Mouse (Mus musculus): ENCODE results near the gene Zfp691. TPM values are rescaled to one million over a fixed set of nuclear protein-coding genes. Genes with fewer than 3 reads are reported as not detected.

Gene Zfp691
- total RNA-seq, 2 experiments from 2014 or later: 6.1 to 6.5 TPM

GRCm38 (mm10) chr4:119188060-119188785 is 14.2 kb upstream of the Zfp691 start:
- no peak for DNase-seq (ENCODE audit: low spot score in 2 of 2)
- Histone ChIP-seq H3K27ac (no peak overlapping the region), H3K4me3 (no peak overlapping the region)
- peak; percentile 61 for TF ChIP-seq CTCF (conservative IDR thresholded peaks at IDR 0.05)

GRCm38 (mm10) chr4:119185771-119186170 is 11.8 kb upstream of the Zfp691 start:
- Histone ChIP-seq H3K27ac (no peak overlapping the region), H3K4me3 (no peak overlapping the region)
- TF ChIP-seq CTCF (conservative IDR thresholded peaks at IDR 0.05): no peak
- DNase-seq (ENCODE audit: low spot score in 2 of 2): no peak

- no peak for TF ChIP-seq CTCF (conservative IDR thresholded peaks at IDR 0.05)
- Histone ChIP-seq H3K27ac (no peak overlapping the region), H3K4me3 (no peak overlapping the region)
- DNase-seq (ENCODE audit: low spot score in 2 of 2): no peak
Observed at GRCm38 (mm10) chr4:119183525-119183924, 9.5 kb upstream of the Zfp691 start.

- no peak for TF ChIP-seq CTCF (conservative IDR thresholded peaks at IDR 0.05)
- H3K27ac ChIP-seq: peak overlapping the region; percentile 18; the same call in 1 of the 2 replicates
- H3K4me3 ChIP-seq: no peak overlapping the region
- DNase-seq (ENCODE audit: low spot score in 2 of 2): no peak
Observed at GRCm38 (mm10) chr4:119181456-119181855, 7.5 kb upstream of the Zfp691 start.

GRCm38 (mm10) chr4:119180133-119180707 is 6.2 kb upstream of the Zfp691 start:
- no peak overlapping the region for H3K27ac ChIP-seq
- DNase-seq (ENCODE audit: low spot score in 2 of 2): no peak

GRCm38 (mm10) chr4:119178331-119178730 is 4.3 kb upstream of the Zfp691 start:
- no peak for DNase-seq (ENCODE audit: low spot score in 2 of 2)
- no peak for TF ChIP-seq CTCF (conservative IDR thresholded peaks at IDR 0.05)
- Histone ChIP-seq H3K27ac (no peak overlapping the region), H3K4me3 (no peak overlapping the region)

More at GRCm38 (mm10) chr4:119180133-119180707, 6.2 kb upstream of the Zfp691 start:
- no peak overlapping the region for H3K4me3 ChIP-seq
- peak; percentile 50 for TF ChIP-seq CTCF (conservative IDR thresholded peaks at IDR 0.05)

- no peak overlapping the region for H3K4me3 ChIP-seq
- DNase-seq (ENCODE audit: low spot score in 2 of 2): no peak
- TF ChIP-seq CTCF (conservative IDR thresholded peaks at IDR 0.05): no peak
- H3K27ac ChIP-seq: no peak overlapping the region
Observed at GRCm38 (mm10) chr4:119177702-119178101, 3.7 kb upstream of the Zfp691 start.

- H3K4me3 ChIP-seq: peak overlapping the region; percentile 88
- peak overlapping the region; percentile 96 for H3K27ac ChIP-seq
- DNase-seq (ENCODE audit: low spot score in 2 of 2): no peak
- TF ChIP-seq CTCF (conservative IDR thresholded peaks at IDR 0.05): no peak
Observed at GRCm38 (mm10) chr4:119172919-119173650, 910 bp downstream of the Zfp691 start.

- no peak overlapping the region for H3K4me3 ChIP-seq
- TF ChIP-seq CTCF (conservative IDR thresholded peaks at IDR 0.05): peak; percentile 94
- peak; percentile 81 to 90 for DNase-seq (ENCODE audit: low spot score in 2 of 2)
- no peak overlapping the region for H3K27ac ChIP-seq
Observed at GRCm38 (mm10) chr4:119167663-119168062, 6.3 kb downstream of the Zfp691 start.

GRCm38 (mm10) chr4:119167068-119167467 is 6.9 kb downstream of the Zfp691 start:
- no peak for DNase-seq (ENCODE audit: low spot score in 2 of 2)
- no peak overlapping the region for H3K4me3 ChIP-seq
- TF ChIP-seq CTCF (conservative IDR thresholded peaks at IDR 0.05): no peak
- H3K27ac ChIP-seq: no peak overlapping the region

- no peak for TF ChIP-seq CTCF (conservative IDR thresholded peaks at IDR 0.05)
- Histone ChIP-seq H3K4me3 (no peak overlapping the region), H3K27ac (no peak overlapping the region)
- DNase-seq (ENCODE audit: low spot score in 2 of 2): no peak
Observed at GRCm38 (mm10) chr4:119165916-119166315, 8.1 kb downstream of the Zfp691 start.

- H3K4me3 ChIP-seq: no peak overlapping the region
- peak; percentile 33 for TF ChIP-seq CTCF (conservative IDR thresholded peaks at IDR 0.05)
Observed at GRCm38 (mm10) chr4:119162990-119163389, 11.0 kb downstream of the Zfp691 start.

GRCm38 (mm10) chr4:119161358-119161757 is 12.6 kb downstream of the Zfp691 start:
- no peak for DNase-seq (ENCODE audit: low spot score in 2 of 2)
- Histone ChIP-seq H3K27ac (no peak overlapping the region), H3K4me3 (no peak overlapping the region)
- no peak for TF ChIP-seq CTCF (conservative IDR thresholded peaks at IDR 0.05)

More at GRCm38 (mm10) chr4:119162990-119163389, 11.0 kb downstream of the Zfp691 start:
- DNase-seq (ENCODE audit: low spot score in 2 of 2): no peak
- no peak overlapping the region for H3K27ac ChIP-seq

All from layer of hippocampus, adult 2 months (tissue).